Mouse (Mus musculus): ENCODE data around the gene Kank3.

The Kank3 gene

DNA sequence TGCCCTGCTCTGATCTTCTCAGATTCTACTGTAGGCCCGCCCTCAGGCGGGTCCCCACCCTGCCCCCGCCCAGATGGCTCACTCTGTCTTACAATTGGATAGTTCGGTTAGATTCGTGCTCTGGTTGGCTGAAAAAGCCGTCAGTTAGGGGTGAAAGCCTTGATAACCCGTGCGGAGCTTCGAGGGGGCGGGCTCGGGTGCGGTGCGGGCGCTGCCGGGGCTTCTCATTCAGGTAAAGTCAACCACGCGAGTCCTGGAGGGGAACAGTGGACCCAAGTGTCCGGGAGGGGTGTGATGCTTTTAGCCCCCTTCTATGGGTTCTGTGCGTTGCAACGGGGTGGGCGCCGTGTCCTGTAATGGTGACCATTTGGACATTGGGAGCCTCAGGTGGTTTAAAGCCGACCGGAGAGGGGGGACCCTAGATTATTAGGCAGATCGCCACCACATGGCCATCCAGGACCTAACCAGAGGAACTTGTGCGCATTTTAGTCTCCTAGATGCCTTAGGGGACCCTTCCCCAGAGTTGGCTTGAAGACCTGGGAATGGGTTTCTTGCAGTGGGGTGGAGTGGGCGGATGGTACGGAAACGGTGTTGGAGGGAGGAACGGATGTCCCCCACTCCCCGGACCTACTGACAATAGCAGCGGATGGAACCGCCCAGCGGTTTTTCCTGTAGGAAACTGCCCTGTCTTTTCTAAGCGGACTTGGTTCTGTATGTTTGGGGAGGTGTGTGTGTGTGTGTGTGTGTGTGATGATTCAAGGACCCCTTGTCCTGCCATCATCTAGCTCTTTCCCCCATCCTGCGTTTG, at the start of gene Kank3:
Kank3 (plus strand) TSS at position 186 of the 808 bp plus-strand sequence.
- DNase-seq = peak; percentile 93

GRCm38 (mm10) chr17:33766389-33766788, 43.9 kb upstream of the Kank3 start:
- no peak for DNase-seq

GRCm38 (mm10) chr17:33771617-33772016, 38.7 kb upstream of the Kank3 start:
- DNase-seq = no peak

DNA sequence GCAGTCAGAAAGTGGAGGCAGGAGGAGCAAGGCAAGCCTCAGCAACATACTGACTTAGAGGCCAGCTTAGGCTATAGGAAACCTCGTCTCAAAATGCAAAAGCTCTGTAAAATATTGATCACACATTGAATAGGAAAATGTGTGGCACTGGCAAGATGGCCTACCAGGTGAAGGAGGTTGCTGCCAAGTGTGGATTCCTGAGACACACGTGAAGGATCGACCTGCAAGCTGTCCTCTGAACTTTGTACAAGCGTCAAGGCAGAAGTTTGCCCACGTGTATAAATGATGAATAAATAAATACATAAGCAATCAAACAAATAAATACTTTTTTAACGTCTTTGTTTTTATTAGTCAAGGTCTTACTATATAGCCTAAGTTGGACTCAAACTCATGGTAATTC, 36.9 kb upstream of the Kank3 start:
- DNase-seq = no peak

DNA sequence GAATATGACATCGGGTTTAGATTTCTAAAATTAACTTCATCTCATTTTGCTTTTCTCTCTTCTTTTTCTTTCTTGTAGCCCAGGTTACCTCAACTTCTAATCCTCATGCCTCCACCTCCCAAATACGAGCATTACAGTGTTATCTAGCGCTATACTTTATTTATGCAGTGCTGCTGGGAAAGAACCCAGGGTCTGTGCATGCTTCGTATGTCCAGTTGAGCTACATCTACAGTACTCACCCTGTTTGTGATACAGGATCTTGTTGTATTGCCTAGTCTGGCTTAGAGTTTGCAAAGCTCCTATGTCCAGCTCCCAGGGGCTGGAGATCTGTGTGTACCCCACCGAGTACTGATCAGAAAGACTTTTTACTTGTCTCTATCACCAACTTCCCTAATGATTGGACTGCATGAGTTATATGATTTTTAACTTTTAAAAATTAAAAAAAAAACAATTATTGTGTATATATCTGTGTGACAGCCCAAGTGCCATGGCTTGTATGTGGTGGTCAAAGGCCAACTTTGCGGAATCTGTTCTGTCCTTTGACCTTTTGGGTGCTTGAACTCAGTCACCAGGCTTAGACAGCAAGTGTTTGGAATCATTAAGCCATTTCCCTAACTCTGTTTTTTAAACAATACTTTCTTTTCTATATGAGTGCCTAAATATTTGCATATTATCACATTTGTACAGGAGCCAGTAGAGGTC, 36.3 kb upstream of the Kank3 start:
- DNase-seq = no peak

- DNase-seq = peak; percentile 53
These were observed 35.7 kb upstream of the Kank3 start for GRCm38 (mm10) chr17:33774573-33775155.

GRCm38 (mm10) chr17:33775287-33775686, 35.0 kb upstream of the Kank3 start:
- DNase-seq = no peak

DNA sequence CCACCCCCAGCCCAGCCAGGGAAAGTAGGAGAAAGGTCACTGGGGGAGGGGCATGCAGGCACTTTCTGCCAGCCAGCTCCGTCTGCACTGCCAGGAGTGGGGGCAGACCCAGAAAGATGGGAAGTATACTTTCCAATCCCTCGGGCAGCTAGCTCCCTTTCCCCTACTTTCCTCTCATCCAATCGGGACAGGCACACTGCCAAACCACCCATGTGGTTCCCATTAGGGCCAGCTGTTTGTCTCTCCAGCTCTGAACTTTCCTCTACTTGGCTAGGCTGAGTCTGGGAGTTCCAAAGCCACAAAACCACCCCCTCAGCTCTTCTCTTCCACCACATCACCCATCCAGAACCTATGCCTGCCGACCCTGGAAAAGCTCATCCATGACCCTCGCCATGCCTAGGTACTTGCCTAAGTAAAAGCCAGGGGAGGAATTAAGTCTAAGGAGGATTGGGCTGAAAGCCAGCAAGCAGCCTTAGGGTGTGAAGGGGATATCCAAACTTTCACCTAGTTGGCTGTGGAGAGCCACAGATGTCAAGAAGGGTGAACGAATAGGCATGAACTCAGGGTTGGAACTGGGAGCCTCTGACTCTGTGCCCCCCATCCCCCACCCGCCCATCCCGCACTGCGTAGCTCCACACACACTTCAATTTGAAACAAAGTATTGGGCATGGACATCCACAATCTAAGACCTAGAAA, 30.9 kb upstream of the Kank3 start:
- DNase-seq = peak; percentile 98

- DNase-seq = no peak
These were observed 30.4 kb upstream of the Kank3 start for GRCm38 (mm10) chr17:33779967-33780295.

GRCm38 (mm10) chr17:33780431-33780830, 29.9 kb upstream of the Kank3 start:
- DNase-seq = peak; percentile 44

- DNase-seq = peak; percentile 87
These were observed 29.0 kb upstream of the Kank3 start, which contains the start of gene Angptl4 for GRCm38 (mm10) chr17:33781124-33781977. TSS of gene Angptl4 (minus strand) at chr17:33781830.

DNA sequence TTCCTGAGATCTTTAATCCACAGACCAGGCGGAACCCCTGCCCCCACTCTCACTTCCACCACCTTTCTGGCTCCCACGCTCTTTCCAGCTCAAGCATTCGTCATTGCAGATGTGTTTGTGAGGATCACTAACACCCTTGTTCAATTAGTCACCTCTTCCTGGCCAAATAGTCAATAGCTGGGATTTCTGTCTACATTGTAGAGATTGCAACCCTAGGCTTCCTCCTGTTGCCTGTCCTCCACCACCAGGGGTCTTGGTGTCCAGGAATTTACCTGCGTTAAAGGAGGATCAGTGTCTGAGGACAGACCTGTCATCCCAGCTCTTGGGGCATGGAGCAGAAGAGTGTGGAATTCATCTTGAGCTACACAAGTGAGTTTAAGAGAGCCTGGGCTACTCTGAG, 28.3 kb upstream of the Kank3 start:
- DNase-seq = no peak

GRCm38 (mm10) chr17:33783408-33783807, 26.9 kb upstream of the Kank3 start:
- peak; percentile 89 for DNase-seq

- DNase-seq = no peak
These were observed 25.4 kb upstream of the Kank3 start for GRCm38 (mm10) chr17:33784939-33785338.

GRCm38 (mm10) chr17:33786375-33786774, 23.9 kb upstream of the Kank3 start:
- no peak for DNase-seq

DNA sequence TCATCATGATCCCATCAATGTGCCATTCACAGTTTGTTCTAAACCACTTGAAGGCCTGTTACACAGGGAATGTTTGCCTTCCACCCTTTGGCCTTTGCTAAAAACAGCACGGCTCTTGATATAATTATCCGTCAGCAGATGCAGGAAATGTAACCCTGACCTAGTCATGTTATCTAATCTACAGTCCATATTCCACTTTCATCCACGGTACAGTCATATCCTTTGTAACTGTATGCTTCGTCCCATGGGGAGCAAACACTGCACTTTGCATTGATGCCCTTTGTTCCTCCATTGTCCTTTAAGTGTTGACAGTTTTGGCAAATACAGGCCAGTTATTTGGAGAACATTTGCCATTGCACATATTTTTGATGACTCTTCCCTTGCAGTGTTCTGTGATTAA, 21.6 kb upstream of the Kank3 start:
- no peak for DNase-seq

GRCm38 (mm10) chr17:33798306-33798705, 12.0 kb upstream of the Kank3 start:
- DNase-seq = no peak

DNA sequence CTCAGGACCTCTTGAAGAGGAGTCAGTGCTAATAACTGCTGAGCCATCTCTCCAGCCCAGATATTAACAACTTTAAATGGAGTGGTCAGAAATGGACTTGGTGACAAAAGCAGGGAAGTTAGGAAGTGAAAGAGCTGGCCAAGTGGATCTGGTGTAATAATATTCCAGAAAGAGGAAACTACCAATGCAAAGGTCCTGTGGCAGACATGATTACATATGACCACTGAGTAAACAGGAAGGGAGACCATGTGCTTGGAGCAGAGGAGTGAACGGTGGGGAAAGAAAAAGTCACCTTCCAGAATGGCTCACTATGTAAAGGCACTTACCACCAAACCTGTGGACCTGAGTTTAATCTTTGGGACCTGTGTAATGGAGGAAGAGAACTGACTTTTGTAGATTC, 11.0 kb upstream of the Kank3 start:
- DNase-seq = no peak

DNA sequence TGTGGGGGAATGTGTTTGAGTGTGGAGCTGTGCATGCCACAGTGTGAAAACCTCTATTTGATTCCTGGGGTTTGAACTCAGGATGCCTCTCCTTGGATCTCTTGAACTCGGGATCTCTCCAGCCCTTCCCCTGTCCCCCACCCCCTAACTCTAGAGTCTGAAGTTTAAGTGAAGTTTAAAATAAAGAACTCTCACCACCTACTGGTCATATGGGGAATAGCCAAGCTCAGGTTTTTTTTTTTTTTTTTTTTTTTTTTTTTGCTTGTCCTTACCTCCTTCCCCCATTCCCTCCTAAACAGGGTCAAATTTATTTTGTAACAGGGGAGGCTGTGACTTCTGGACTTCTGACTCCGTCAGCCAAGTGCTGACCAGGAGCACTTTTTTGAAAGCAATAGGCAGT, 8.1 kb upstream of the Kank3 start:
- no peak for DNase-seq

GRCm38 (mm10) chr17:33804205-33804604, 6.1 kb upstream of the Kank3 start:
- no peak for DNase-seq

- no peak for DNase-seq
These were observed 5.6 kb upstream of the Kank3 start for GRCm38 (mm10) chr17:33804745-33805144.

DNA sequence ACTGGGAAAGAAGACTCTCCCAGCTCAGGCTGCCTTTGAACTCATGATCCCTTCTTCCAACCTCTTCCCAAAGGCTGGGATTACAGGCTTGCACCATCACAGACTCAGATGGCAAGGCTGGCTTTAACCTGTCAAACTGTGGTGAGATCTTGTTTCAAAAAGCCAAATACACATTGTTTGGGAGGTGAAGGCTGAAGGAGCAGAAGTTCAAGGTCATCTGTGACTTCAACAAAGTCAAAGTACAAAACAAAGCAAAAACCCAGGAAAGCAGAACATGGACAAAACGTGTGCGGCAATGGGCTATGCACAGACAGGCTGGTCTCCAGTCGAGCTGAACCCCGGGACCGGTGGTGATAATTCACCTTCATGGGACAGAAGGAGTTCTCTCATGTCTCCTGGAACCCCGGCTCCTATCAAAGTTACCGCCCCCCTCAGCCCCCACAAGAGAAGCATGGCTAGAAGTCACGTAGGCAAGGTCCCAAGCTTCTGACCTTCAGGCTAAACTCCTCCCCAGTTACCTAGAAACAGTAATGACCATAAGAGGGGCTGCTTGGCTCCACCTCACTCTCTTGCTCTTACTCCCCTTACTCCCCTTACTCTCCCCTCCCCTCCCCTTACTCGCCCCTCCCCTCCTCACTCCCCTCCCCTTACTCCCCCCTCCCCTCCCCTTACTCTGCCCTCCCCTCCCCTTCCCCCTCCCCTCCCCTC, 3.0 kb upstream of the Kank3 start:
- no peak for DNase-seq
